Mouse (Mus musculus) ovary, postnatal 10 days (tissue): ENCODE measurements around the gene Stfa2l1.
"Not testable (repeated sequence)": the region's sequence is repeated elsewhere in the genome, so short reads cannot be mapped to it uniquely, and the experiment has no call there.

Source experiments
- DNase-seq: peaks from one replicate; pipeline ENCODE4 v3.0.0; 2022; ENCODE audit warnings: low spot score

Gene Stfa2l1

GRCm38 (mm10) chr16:36156402-36156975, at the start of gene Stfa2l1:
Gene Stfa2l1 (plus strand): TSS chr16:36156811.
- no peak for DNase-seq

GRCm38 (mm10) chr16:36111486-36111885, 45.1 kb upstream of the Stfa2l1 start:
- DNase-seq = not testable (repeated sequence)

GRCm38 (mm10) chr16:36115751-36116150, 40.9 kb upstream of the Stfa2l1 start:
- DNase-seq = not testable (repeated sequence)

GRCm38 (mm10) chr16:36128092-36128491, 28.5 kb upstream of the Stfa2l1 start:
- no peak for DNase-seq

GRCm38 (mm10) chr16:36131141-36131540, 25.5 kb upstream of the Stfa2l1 start, which contains the start of gene Csta1:
Gene Csta1 (minus strand): TSS chr16:36131241.
- DNase-seq = no peak

GRCm38 (mm10) chr16:36138201-36138600, 18.4 kb upstream of the Stfa2l1 start:
- DNase-seq = no peak

GRCm38 (mm10) chr16:36167841-36168240, 11.2 kb downstream of the Stfa2l1 start:
- DNase-seq = not testable (repeated sequence)

GRCm38 (mm10) chr16:36176108-36176507, 19.5 kb downstream of the Stfa2l1 start:
- no peak for DNase-seq

- DNase-seq = no peak
These were observed 23.3 kb downstream of the Stfa2l1 start for GRCm38 (mm10) chr16:36179910-36180309.

GRCm38 (mm10) chr16:36183912-36184311, 27.3 kb downstream of the Stfa2l1 start, which contains the start of gene Gm5483:
Gene Gm5483 (plus strand): TSS chr16:36184212.
- not testable (repeated sequence) for DNase-seq

GRCm38 (mm10) chr16:36199226-36199625, 42.6 kb downstream of the Stfa2l1 start:
- no peak for DNase-seq

- no peak for DNase-seq
These were observed 47.2 kb downstream of the Stfa2l1 start for GRCm38 (mm10) chr16:36203846-36204245.

GRCm38 (mm10) chr16:36205684-36206083, 49.1 kb downstream of the Stfa2l1 start:
- DNase-seq = not testable (repeated sequence)

GRCm38 (mm10) chr16:36209967-36210453, 53.4 kb downstream of the Stfa2l1 start, which contains the start of gene Gm5416:
Gene Gm5416 (plus strand): TSS chr16:36210403.
- DNase-seq = no peak
